Mouse (Mus musculus): ENCODE measurements around the gene Rad54l2. TPM values are rescaled to one million over a fixed set of nuclear protein-coding genes. Genes with fewer than 3 reads are reported as not detected.

Gene Rad54l2
- polyA plus RNA-seq, 1 experiment = 10.7 TPM

DNA sequence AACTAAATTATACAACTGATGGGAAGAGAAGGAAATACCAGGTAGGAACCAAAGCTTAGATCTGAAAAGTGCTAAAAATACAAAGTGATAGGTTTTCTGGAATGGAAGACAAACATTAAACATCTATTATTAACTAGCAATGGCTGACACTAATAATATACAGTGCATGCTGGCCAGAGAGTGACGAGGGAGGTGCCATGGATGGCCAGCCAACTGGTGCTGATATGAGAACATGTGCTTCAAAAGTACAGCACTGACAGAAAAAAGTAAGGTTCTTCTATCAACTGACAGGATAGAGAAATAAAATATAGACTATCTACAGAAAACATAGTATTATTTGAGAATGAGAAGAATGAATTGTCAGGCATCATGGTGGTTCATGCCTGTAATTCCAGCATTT, 12.9 kb downstream of the Rad54l2 start:
- Histone ChIP-seq H3K4me3 (replicated peaks; ENCODE audit: insufficient read depth, low read depth, low read length) (no peak overlapping the region), H3K4me1 (ENCODE audit: control insufficient read depth, insufficient read depth, low read length) (no peaks in the 10 kb centered on the region), H3K27ac (ENCODE audit: insufficient read depth, low read length) (no peak overlapping the region), H3K27me3 (ENCODE audit: control insufficient read depth, insufficient read depth, low read length) (no peaks in the 10 kb centered on the region)
- no peak for DNase-seq
- TF ChIP-seq POLR2A (IDR thresholded peaks at IDR 0.05; ENCODE audit: borderline replicate concordance, insufficient read depth, low read length) (no peak), CTCF (IDR thresholded peaks at IDR 0.05; ENCODE audit: borderline replicate concordance, insufficient read depth, low read depth, low read length) (no peak)
- 43% methylated on average over 1 of the region's 1 CpGs for WGBS

DNA sequence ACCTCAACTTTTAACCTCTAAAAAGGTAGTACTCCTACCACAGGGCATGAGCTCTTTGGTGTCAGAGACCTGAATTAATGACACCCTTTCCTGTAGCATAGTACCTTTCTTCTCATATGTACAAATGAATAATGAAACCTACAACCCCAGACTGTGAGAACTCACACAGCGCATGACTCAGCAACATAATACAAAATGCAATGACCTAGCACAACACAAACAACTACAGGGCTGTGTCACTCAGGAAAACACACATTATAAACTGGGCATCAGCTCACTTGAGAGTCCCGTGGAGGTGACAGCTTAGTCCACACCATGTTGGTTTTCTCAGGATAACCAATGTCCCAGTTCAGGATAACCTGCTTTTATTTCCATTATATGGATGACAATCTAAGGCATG, 17.2 kb downstream of the Rad54l2 start:
- Histone ChIP-seq H3K4me1 (ENCODE audit: control insufficient read depth, insufficient read depth, low read length) (no peaks in the 10 kb centered on the region), H3K4me3 (replicated peaks; ENCODE audit: insufficient read depth, low read depth, low read length) (no peak overlapping the region), H3K27ac (ENCODE audit: insufficient read depth, low read length) (no peak overlapping the region), H3K27me3 (ENCODE audit: control insufficient read depth, insufficient read depth, low read length) (no peaks in the 10 kb centered on the region)
- TF ChIP-seq POLR2A (IDR thresholded peaks at IDR 0.05; ENCODE audit: borderline replicate concordance, insufficient read depth, low read length) = no peak
- DNase-seq = no peak
- 91% methylated on average over 2 of the region's 2 CpGs for WGBS

DNA sequence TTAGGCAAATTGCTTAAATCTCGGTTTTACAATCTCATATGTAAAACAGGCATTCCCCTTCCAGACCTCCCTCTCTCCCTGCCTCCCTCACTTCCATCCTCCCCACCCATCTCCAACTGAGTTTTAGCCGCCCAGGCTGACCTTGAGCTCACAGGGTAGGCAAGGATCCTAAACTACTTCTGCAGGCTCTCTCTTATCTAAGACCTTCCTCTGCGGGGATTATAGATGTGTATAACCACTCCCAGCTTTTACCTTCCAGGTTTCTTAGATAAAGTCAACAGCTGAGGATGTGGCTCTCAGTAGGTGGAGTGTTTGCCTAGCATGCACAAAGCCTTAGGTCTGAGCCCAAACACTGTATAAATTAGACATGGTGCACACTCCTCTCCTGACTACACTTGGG, 18.8 kb downstream of the Rad54l2 start:
- 87% methylated on average over 3 of the region's 3 CpGs for whole genome bisulfite sequencing
- TF ChIP-seq POLR2A (IDR thresholded peaks at IDR 0.05; ENCODE audit: borderline replicate concordance, insufficient read depth, low read length) (no peak), CTCF (IDR thresholded peaks at IDR 0.05; ENCODE audit: borderline replicate concordance, insufficient read depth, low read depth, low read length) (no peak)
- DNase-seq = no peak
- Histone ChIP-seq H3K4me3 (replicated peaks; ENCODE audit: insufficient read depth, low read depth, low read length) (no peak overlapping the region), H3K27me3 (ENCODE audit: control insufficient read depth, insufficient read depth, low read length) (no peaks in the 10 kb centered on the region), H3K27ac (ENCODE audit: insufficient read depth, low read length) (no peak overlapping the region), H3K4me1 (ENCODE audit: control insufficient read depth, insufficient read depth, low read length) (no peaks in the 10 kb centered on the region)

DNA sequence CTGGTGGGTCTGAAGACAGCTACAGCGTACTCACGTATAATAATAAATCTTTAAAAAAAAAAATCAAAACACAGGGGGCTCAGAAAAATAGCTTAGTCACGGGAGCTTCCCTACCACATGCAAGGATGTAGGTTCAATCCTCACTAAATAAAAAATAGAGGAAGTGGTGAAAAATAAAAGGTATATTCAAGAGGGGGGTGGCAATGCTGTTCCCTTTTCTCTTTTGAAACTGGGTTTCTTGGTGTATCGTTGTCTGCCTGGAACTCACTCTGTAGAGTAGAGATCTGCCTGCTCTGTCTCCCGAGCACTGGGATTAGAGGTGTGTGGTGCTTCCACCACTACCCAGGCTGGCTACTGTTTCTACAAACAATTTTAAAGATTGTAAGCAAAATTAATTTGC, 19.2 kb downstream of the Rad54l2 start:
- 96% methylated on average over 5 of the region's 5 CpGs for WGBS
- H3K27ac ChIP-seq (ENCODE audit: insufficient read depth, low read length) = no peak overlapping the region
- no peak overlapping the region for H3K4me3 ChIP-seq (replicated peaks; ENCODE audit: insufficient read depth, low read depth, low read length)
- TF ChIP-seq POLR2A (IDR thresholded peaks at IDR 0.05; ENCODE audit: borderline replicate concordance, insufficient read depth, low read length) (no peak), CTCF (IDR thresholded peaks at IDR 0.05; ENCODE audit: borderline replicate concordance, insufficient read depth, low read depth, low read length) (no peak)
- H3K27me3 ChIP-seq (ENCODE audit: control insufficient read depth, insufficient read depth, low read length) = no peaks in the 10 kb centered on the region
- DNase-seq = no peak
- H3K4me1 ChIP-seq (ENCODE audit: control insufficient read depth, insufficient read depth, low read length) = 0 out of 2 replicates have a peak, but pooled peaks cover 2% of the 10 kb centered on the region

DNA sequence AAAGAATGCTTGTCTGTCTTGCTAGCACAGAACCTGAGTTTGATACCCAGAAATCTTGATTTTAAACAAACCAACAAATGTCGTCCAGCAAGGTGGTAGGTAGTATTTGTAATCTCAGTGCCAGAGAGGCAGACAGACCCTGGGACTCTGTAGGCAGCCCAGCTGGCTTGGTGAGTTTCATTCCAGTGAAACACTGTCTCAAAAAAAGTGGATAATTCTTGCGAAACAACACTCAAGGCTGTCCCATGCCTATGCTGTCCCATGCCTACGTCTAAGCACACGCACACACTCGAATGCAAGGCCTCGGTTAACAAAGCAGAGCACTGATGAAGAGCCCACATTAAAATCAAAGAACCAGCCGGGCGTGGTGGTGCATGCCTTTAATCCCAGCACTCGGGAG, 32.6 kb downstream of the Rad54l2 start:
- no peak for TF ChIP-seq POLR2A (IDR thresholded peaks at IDR 0.05; ENCODE audit: borderline replicate concordance, insufficient read depth, low read length)
- no peak for TF ChIP-seq CTCF (IDR thresholded peaks at IDR 0.05; ENCODE audit: borderline replicate concordance, insufficient read depth, low read depth, low read length)
- Histone ChIP-seq H3K4me1 (ENCODE audit: control insufficient read depth, insufficient read depth, low read length) (peaks cover 4% of the 10 kb centered on the region), H3K4me3 (replicated peaks; ENCODE audit: insufficient read depth, low read depth, low read length) (no peak overlapping the region), H3K27me3 (ENCODE audit: control insufficient read depth, insufficient read depth, low read length) (no peaks in the 10 kb centered on the region), H3K27ac (ENCODE audit: insufficient read depth, low read length) (no peak overlapping the region)
- WGBS = 94% methylated on average over 9 of the region's 9 CpGs
- DNase-seq = no peak

DNA sequence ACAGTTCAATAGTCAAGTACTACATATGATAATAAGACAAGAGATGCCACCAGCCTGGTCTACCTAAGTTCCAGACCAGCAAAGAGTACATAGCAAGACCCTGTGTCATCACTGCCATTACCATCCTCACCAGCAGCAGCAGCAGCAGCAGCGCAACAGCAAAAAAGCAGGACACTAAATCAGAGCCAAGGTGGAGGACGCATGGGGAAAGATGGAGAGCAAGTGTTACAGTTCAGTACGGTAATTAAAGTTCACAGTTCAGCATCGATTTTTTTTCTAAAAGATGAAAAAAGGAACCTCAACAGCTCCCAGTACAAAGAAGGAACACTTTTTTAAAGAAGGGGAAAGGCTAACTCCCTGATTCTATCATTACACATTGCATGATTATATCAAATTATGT, 33.2 kb downstream of the Rad54l2 start:
- no peak for DNase-seq
- Histone ChIP-seq H3K4me3 (replicated peaks; ENCODE audit: insufficient read depth, low read depth, low read length) (no peak overlapping the region), H3K27me3 (ENCODE audit: control insufficient read depth, insufficient read depth, low read length) (no peaks in the 10 kb centered on the region), H3K4me1 (ENCODE audit: control insufficient read depth, insufficient read depth, low read length) (peaks cover 4% of the 10 kb centered on the region), H3K27ac (ENCODE audit: insufficient read depth, low read length) (no peak overlapping the region)
- WGBS = 83% methylated on average over 4 of the region's 4 CpGs
- no peak for TF ChIP-seq CTCF (IDR thresholded peaks at IDR 0.05; ENCODE audit: borderline replicate concordance, insufficient read depth, low read depth, low read length)

DNA sequence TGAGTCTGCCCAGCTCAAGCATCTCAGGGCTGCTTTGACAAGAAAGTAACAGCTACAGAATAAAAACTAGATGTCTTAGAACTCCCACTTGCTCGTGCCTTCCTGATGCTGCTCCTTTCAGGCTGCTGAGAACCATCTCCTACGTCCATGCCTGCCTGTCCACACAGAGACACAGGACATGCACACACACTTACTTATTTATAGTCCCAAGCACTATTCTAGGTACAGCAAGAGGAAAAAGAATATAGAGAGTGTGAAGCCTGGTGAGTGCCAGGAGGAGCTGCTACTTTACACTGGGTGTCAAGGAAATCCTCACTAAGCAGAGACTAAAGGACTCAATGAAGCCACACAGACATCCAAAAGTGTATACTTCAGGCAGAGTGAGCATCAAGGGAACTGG, 34.7 kb downstream of the Rad54l2 start:
- Histone ChIP-seq H3K27ac (ENCODE audit: insufficient read depth, low read length) (no peak overlapping the region), H3K27me3 (ENCODE audit: control insufficient read depth, insufficient read depth, low read length) (no peaks in the 10 kb centered on the region), H3K4me3 (replicated peaks; ENCODE audit: insufficient read depth, low read depth, low read length) (no peak overlapping the region), H3K4me1 (ENCODE audit: control insufficient read depth, insufficient read depth, low read length) (peaks cover 4% of the 10 kb centered on the region)
- no peak for DNase-seq
- 83% methylated on average over 2 of the region's 2 CpGs for WGBS
- TF ChIP-seq CTCF (IDR thresholded peaks at IDR 0.05; ENCODE audit: borderline replicate concordance, insufficient read depth, low read depth, low read length) (no peak), POLR2A (IDR thresholded peaks at IDR 0.05; ENCODE audit: borderline replicate concordance, insufficient read depth, low read length) (no peak)

DNA sequence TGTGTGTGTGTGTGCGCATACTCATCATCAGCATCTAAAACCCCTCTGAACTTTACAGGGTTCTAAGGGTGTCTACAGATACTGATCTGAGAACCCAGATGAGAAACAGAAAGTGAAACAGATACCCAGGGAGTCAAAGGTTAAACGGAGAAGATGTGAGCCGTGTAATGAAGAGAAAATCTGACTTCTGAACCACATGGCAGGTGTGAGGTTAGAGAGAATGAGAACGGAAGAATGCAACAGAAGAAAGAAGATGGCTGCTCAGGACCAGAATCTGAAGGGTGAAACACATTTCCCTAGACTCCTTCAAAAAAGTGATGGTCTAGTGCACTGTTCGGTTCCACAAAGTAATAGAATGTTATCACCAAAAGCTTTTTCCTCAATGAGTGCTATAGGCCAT, 36.9 kb downstream of the Rad54l2 start:
- no peak overlapping the region for H3K4me3 ChIP-seq (replicated peaks; ENCODE audit: insufficient read depth, low read depth, low read length)
- no peak overlapping the region for H3K27ac ChIP-seq (ENCODE audit: insufficient read depth, low read length)
- 92% methylated on average over 5 of the region's 5 CpGs for WGBS
- H3K4me1 ChIP-seq (ENCODE audit: control insufficient read depth, insufficient read depth, low read length) = peaks cover 4% of the 10 kb centered on the region; the same call in 1 of the 2 replicates
- TF ChIP-seq POLR2A (IDR thresholded peaks at IDR 0.05; ENCODE audit: borderline replicate concordance, insufficient read depth, low read length) (no peak), CTCF (IDR thresholded peaks at IDR 0.05; ENCODE audit: borderline replicate concordance, insufficient read depth, low read depth, low read length) (no peak)
- H3K27me3 ChIP-seq (ENCODE audit: control insufficient read depth, insufficient read depth, low read length) = no peaks in the 10 kb centered on the region
- no peak for DNase-seq
